Mouse (Mus musculus) liver, postnatal 0 days (tissue): ENCODE results near the gene Gpd2.

Source experiments
- CTCF ChIP-seq: sonication (generic); IDR thresholded peaks from 2 replicates; pipeline ENCODE4 v1.5.1; 2016; ENCODE audit warnings: antibody characterized with exemption, low read depth
- EP300 ChIP-seq: IDR thresholded peaks from 2 replicates; pipeline ENCODE4 v1.6.1; 2016; ENCODE audit warnings: antibody characterized with exemption, low read depth, mild to moderate bottlenecking

- TF ChIP-seq EP300, result no peak
- TF ChIP-seq CTCF, result no peak
Measured at GRCm38 (mm10) chr2:57266679-57267393, 29.4 kb downstream of the Gpd2 start.
